Mouse (Mus musculus) thymus, postnatal 0 days (tissue): ENCODE data around the gene Dusp16. TPM values are rescaled to one million over a fixed set of nuclear protein-coding genes. Genes with fewer than 3 reads are reported as not detected.

Experiments used
- DNase-seq: peaks from one replicate; pipeline ENCODE4 v3.0.0-alpha.2; 2015; ENCODE audit warnings: low spot score
- polyA plus RNA-seq: library from polyadenylated mRNA; unstranded; fragments of >200 nt; fragmentation: Nextera tagmentation; extraction: Ambion mirVana; gene quantifications from 2 replicates; pipeline ENCODE4 v1.2.1, GENCODE M21; 2015

Gene Dusp16
- polyA plus RNA-seq, 1 experiment from 2014 or later, result 7.5 TPM

DNA sequence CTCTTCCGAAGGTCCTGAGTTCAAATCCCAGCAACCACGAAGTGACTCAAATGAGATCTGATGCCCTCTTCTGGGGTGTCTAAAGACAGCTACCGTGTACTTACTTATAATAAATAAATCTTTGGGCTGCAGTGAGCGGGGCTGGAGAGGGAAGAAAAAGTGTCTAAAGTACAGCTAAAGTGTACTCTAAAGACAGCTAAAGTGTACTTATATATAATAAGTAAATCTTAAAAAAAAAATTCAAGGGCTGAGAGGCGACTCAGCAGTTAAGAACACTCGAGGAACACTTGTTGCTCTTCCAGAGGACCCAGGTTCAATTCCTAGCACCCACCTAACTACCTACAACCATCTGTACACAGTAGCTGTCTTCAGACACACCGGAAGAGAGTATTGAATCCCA is 46.5 kb downstream of the Dusp16 start:
- no peak for DNase-seq

GRCm38 (mm10) chr6:134743568-134743967 is 48.9 kb downstream of the Dusp16 start:
- DNase-seq, result no peak

GRCm38 (mm10) chr6:134736853-134737252 is 55.6 kb downstream of the Dusp16 start:
- no peak for DNase-seq

GRCm38 (mm10) chr6:134733800-134734221 is 58.6 kb downstream of the Dusp16 start:
- no peak for DNase-seq

- DNase-seq, result no peak
These were observed 59.6 kb downstream of the Dusp16 start for GRCm38 (mm10) chr6:134732813-134733212.

DNA sequence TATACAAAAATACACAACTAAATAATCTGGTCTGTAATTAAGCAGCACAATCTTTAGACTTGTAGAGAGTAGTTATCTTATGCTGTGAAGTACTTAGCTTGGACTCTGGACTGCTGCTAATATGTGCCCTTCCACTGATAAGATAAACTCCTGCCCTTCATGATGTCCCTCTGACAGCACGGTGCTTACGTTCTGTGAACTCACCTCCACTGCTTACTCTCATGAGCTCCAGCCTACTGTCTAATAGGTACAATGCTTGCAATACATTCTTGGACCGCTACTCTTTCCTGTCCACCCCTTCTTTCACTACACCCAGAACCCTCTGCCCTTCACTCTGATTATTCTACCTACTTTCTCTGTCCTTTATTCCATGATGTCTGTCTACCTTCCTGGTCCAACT is 61.4 kb downstream of the Dusp16 start:
- no peak for DNase-seq

DNA sequence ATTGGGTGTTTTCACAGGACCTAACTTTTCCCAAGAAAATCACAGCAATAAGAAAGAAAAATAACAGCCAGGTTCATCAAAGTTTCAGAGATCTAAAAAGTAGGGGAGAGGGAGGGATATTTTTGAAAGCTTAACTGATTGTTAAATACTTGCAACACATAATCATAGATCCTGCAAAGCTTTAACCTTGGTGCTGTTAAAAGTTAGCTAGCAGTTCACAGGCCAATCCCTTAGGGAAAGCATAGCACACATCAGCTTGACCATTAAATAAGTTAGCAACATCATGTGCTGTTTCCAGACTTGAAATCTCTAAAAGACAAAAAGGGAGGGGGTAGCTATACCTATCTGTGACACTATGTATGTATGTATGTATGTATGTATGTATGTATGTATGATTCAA is 67.0 kb downstream of the Dusp16 start:
- DNase-seq, result no peak

DNA sequence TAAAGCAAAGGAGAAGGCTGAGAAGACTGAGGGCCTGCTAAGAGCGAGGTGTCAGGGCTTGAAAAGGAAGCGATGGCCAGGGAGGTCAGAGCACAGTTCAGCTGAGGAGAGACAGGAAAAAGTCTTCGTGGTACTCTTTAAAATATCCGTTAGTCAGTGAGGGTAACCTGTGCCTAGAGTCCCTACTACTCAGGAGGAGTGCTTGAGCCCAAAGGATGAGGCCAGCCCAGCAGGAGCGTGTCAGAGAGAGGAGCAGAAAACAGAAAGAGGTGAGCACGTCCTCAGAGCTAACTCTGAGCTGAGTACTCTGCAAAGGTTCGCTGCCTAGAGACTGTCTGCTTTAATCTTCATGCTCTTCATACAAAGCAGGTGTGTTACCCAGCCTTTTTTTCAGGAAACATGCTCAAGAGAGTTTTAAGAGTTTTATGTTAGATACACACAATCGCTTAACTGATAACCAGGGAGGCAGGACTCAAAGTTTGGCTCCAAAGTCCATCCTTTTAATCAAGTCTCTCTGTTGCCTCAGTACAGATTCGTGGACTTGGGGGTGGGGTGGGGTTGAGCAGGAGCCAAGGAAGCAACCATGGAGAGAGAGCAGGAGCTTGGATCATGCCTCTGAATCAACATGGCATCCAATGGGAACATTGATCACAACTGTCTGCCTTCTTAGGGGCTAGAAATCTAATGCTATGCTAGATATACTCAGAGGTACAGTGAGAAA is 68.4 kb downstream of the Dusp16 start:
- no peak for DNase-seq

DNA sequence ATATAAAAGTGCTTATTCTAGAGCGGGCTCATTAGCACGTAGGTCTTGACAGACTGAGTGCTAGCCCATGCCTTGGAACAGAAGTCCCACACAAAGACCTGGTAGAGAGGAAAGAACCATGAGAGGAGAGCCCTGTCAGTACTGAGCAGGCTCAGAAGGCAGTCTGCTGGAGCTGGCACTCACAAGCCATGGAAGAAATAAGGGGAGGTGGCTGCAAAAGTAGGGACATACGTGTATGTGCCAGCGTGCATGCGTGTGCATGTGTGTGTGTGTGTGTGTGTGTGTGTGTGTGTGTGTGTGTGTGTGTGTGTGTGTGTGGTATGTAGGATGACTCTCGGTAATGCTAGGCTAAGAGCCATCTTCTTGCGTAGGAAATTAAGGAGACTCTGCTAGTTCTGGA is 69.1 kb downstream of the Dusp16 start:
- no peak for DNase-seq

- DNase-seq, result no peak
These were observed 69.5 kb downstream of the Dusp16 start for GRCm38 (mm10) chr6:134722906-134723305.

DNA sequence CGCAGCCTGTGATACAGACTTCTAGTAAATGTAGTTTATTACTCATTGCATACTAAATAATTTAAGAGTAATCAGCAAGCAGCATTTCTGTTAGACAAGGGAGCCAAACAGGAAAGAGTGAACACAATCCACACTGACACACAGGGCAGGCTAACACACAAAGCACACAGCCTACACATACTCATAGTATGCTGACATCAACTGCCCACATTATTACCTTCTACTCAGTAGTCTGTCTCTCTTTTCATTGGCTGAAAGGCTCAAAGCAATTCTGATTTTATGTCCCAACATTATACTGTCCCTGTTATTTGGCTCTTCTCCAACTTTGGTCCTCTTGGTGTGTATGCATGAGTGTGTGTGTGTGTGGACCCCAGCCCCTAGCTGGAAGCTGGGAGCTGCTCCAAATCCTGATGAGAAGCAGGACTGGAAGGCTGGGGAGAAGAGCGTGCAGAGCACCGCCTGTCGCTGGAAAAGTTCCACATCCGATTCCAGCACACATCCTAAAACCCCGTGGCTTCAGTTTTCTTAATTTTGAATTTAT is 70.6 kb downstream of the Dusp16 start:
- no peak for DNase-seq

- no peak for DNase-seq
These were observed 72.3 kb downstream of the Dusp16 start for GRCm38 (mm10) chr6:134720150-134720549.

- no peak for DNase-seq
These were observed 73.3 kb downstream of the Dusp16 start for GRCm38 (mm10) chr6:134719156-134719555.

DNA sequence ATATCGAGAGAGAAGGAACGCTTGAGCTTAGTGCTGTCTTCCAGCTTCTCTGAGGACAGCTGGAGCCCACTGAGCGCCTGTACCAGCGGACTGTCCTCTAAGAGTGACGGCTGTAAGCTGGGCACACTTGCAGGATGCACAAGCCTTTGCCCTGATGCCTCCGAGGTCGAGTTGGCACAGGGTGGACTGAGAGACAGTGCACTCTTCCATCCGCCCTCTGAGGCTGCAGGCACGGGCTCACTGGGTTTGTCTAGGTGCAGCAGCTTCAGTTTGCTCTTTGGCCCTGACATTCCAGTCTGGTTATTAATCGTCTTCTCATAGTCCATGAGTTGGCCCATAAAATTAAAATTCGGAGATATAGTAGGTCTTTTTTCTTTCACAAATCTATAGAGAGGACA is 73.8 kb downstream of the Dusp16 start:
- no peak for DNase-seq

DNA sequence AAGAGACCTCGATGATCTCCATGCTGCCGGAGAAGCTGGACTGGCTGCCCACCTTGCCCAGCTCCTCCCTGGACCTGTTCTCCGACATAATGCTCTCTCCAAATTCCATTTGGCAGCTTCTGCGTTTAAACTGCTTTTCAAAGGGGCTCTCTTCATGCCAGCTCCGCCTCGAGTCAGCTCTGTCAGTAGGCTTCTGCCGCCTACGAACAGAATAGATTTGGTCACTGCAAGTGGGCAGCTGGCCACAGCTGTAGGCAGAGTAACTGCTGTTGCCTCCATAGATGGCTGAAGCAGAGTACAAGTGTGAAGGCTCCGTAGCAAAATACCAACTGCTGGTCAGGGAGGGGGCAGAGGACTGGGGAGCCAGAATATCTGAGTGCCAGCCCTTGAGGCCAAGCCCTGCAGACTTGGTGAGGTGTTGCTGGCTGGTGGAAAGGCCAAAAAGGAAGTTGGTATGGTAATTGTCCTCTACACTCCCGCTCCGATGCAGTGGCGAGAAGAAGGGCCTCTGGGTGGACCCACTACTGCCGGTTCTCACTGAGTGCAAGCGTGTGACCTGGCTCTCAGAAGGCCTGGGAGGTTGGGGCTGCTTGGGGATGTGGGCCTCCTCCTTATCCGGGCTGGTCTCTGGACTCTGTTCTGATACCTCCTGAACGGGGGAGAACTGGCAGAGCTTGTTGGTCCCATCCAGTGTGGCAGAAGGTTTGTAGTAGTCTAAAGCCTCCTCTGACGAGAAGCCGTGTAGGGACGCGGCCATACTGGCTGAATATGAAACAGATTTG is 74.3 kb downstream of the Dusp16 start:
- no peak for DNase-seq

- no peak for DNase-seq
These were observed 76.2 kb downstream of the Dusp16 start for GRCm38 (mm10) chr6:134716168-134716587.

DNA sequence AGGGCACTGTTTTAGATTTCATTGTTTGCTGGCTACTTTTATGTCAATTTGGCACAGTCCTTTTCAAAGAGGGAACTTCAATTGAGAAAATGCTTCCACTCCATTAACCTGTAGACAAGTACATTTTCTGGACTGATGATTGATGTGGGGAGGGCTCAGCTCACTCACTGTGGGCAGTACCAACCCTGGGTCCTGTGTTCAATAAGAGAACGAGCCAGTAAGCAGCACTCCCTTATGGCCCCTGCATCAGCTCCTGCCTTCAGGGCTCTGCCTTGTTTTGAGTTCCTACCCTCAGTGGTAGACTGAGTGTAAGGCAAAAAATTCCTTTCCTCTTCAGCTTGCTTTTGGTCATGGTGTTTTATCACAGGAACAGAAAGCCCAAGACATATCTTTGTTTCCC is 78.5 kb downstream of the Dusp16 start:
- no peak for DNase-seq

DNA sequence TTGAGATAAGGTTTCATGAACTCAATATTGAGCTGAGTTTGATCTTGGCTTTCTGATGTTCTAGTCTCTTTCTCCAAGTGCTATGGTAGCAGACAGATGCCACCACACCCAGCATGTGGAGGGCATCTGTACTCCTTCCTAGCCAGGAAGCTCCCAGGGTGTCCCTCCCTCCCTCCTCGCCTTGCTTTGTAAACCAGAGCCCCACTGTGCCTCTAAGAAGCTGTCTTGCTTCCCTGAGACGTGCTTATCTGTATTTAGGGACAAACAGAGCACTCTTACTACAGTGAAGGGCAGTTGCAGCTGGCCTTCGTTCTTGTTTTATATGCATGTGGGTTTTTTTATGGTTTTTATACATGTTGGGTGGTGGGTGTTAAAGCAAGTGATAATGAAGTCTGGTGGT is 79.1 kb downstream of the Dusp16 start:
- no peak for DNase-seq

- no peak for DNase-seq
These were observed 82.4 kb downstream of the Dusp16 start for GRCm38 (mm10) chr6:134710020-134710419.

DNA sequence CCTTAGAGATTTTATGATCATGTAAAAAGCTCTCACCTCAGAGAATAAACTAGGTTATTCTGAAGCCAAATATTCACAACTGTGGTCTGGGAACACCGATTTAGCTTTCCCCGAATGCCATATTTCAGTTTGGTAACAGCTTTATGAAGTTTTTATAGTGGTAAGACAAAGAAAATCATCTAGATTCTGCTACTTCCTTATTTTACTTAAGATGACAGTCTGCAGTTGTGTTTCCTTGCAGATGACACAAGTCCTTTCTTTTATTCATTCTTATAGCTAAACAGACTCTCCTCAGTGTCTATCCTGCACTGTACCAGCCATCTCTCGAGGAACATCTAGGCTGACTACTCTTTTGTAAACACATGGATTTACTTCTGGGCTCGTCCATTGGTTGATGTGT is 86.0 kb downstream of the Dusp16 start:
- no peak for DNase-seq

DNA sequence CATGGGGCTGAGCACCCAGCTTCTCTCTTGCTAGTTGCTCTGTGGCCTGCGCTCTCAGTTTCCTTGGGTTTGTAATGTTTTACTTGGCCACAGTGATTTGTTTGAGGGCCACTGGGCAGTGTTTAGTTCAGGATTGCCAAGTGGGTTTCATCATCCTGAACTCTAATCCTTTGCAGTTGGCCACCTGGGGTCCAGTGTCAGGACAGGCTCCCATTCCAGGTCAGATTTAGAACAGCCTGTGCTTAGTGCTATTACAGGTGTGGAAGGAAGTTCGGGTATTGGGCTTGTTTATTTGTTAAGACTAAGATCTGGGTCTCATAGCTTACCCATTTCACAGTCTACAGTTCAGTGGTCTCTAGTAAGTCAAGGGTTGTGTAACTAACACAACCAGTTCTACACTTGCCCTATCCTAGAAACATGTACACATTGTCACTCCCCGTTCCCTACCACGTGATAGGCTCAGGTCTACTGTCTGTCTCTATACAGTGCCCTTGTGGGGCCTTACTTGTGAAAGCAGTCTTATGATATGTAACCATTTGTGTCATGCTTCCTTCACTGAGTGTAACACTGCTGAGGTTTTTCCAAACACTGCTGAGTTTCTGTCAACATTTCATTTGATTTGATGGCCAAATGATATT is 89.3 kb downstream of the Dusp16 start:
- DNase-seq, result no peak

DNA sequence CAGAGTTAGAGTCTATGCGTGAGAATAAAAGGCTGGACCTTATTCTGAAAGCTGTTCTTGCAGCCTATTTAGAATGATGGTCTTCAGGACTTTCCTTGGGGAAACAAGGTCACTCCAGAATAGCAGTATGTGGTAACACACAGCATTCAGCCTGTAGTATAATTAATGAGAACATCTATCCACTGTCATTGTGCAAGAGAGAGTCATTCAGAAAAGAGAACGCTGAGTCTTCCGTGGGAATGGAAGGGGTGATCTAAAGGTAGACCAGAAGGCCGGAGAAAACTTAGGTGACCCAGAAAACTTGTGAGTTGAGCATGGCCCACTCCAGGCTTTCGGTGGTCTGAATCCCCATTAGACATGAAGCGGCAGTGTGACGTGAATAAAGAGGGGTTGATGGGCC is 90.2 kb downstream of the Dusp16 start:
- DNase-seq, result no peak
